Mouse (Mus musculus): Measurements from ENCODE around the gene Acp6. TPM values are rescaled to one million over a fixed set of nuclear protein-coding genes. Genes with fewer than 3 reads are reported as not detected.

Acp6 gene
- polyA plus RNA-seq, 1 experiment: 48.4 TPM

DNA sequence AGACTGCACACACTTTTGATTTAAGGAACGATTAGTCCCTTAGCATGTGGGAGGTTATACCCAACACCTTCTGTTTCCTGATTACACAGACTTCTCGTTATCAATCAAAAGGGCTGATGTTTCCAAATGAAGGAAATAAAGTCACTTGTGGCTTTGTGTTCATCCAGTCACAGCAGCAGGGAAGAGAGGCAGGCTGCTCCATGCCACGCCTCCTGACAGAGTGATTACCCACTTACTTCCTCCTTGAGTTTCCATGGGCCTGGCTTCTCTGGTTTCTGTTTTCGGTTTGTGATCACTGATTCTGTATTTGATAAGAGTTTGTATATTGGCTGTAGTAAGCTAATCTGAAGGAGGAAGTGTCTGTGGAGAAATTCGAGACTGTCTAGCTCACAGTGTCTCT lies 52.6 kb downstream of the Acp6 start:
- no peak overlapping the region for H3K4me3 ChIP-seq (ENCODE audit: low read depth, low read length)
- H3K36me3 ChIP-seq (ENCODE audit: control insufficient read depth, insufficient read depth, low read length): peaks cover 46% of the 10 kb centered on the region
- no peak for TF ChIP-seq POLR2A (IDR thresholded peaks at IDR 0.05; ENCODE audit: low read depth, low read length)
- no peak for TF ChIP-seq CTCF (IDR thresholded peaks at IDR 0.05; ENCODE audit: extremely low read depth, insufficient read length, insufficient replicate concordance, low read depth, low read length)
- H3K27ac ChIP-seq (ENCODE audit: insufficient read depth, low read depth, low read length): peak overlapping the region; percentile 70
- H3K27me3 ChIP-seq (ENCODE audit: control insufficient read depth, insufficient read depth, low read length): no peaks in the 10 kb centered on the region
- 13% methylated on average over 5 of the region's 5 CpGs for WGBS
- peaks cover 10% of the 10 kb centered on the region; the same call in 1 of the 2 replicates for H3K4me1 ChIP-seq (ENCODE audit: control insufficient read depth, insufficient read depth, insufficient read length, low read length)

DNA sequence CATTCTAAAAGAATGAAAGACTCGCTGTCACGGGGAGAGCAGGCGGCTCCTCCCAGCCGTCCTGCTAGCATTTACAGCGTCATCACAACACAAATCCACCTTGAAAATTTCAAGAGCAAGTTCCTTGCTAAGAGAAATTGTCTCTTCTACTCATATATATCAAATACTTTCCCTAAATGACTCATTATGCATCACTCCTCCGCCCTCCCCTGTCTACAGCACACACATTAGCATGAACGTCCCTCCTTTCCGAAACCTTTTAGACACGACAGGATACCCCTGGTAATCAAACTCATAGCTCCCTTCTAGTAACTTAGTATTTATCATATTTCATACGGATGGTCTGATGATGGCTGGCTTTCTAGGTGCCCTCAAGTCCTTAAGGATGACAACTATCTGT lies 55.3 kb downstream of the Acp6 start:
- H3K36me3 ChIP-seq (ENCODE audit: control insufficient read depth, insufficient read depth, low read length): peaks cover 51% of the 10 kb centered on the region
- peak overlapping the region; percentile 9; the same call in 1 of the 2 replicates for H3K27ac ChIP-seq (ENCODE audit: insufficient read depth, low read depth, low read length)
- 84% methylated on average over 10 of the region's 10 CpGs for WGBS

DNA sequence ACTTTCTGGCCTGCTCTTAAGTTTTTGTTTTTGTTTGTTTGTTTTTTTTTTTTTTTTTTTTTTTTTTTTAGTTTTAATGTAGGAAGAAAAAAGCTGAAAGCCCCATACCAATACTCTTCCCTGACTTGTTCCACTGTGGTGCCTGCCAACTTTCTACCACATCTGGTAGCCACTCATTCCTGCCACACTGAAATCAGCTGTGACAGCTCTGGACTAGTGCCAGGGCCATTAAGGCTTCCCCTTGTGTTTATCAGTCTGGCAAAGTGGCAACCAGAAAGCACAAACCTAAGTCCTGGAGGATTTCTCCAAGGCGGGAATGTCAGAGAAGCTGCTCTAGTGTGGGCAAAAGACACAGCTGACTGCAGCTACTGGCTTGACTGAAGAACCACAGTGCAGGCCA lies 55.9 kb downstream of the Acp6 start:
- H3K27ac ChIP-seq (ENCODE audit: insufficient read depth, low read depth, low read length): no peak overlapping the region
- TF ChIP-seq POLR2A (IDR thresholded peaks at IDR 0.05; ENCODE audit: low read depth, low read length) (no peak), CTCF (IDR thresholded peaks at IDR 0.05; ENCODE audit: extremely low read depth, insufficient read length, insufficient replicate concordance, low read depth, low read length) (no peak)
- no peaks in the 10 kb centered on the region for H3K27me3 ChIP-seq (ENCODE audit: control insufficient read depth, insufficient read depth, low read length)
- peaks cover 49% of the 10 kb centered on the region for H3K36me3 ChIP-seq (ENCODE audit: control insufficient read depth, insufficient read depth, low read length)
- WGBS: 27% methylated on average over 1 of the region's 1 CpGs
- H3K4me3 ChIP-seq (ENCODE audit: low read depth, low read length): no peak overlapping the region
- H3K4me1 ChIP-seq (ENCODE audit: control insufficient read depth, insufficient read depth, insufficient read length, low read length): peaks cover 8% of the 10 kb centered on the region; the same call in 1 of the 2 replicates

More for the DNA sequence above, 55.3 kb downstream of the Acp6 start:
- Histone ChIP-seq H3K4me3 (ENCODE audit: low read depth, low read length) (no peak overlapping the region), H3K4me1 (ENCODE audit: control insufficient read depth, insufficient read depth, insufficient read length, low read length) (peaks cover 9% of the 10 kb centered on the region; the same call in 1 of the 2 replicates), H3K27me3 (ENCODE audit: control insufficient read depth, insufficient read depth, low read length) (no peaks in the 10 kb centered on the region)
- TF ChIP-seq POLR2A (IDR thresholded peaks at IDR 0.05; ENCODE audit: low read depth, low read length) (no peak), CTCF (IDR thresholded peaks at IDR 0.05; ENCODE audit: extremely low read depth, insufficient read length, insufficient replicate concordance, low read depth, low read length) (no peak)

DNA sequence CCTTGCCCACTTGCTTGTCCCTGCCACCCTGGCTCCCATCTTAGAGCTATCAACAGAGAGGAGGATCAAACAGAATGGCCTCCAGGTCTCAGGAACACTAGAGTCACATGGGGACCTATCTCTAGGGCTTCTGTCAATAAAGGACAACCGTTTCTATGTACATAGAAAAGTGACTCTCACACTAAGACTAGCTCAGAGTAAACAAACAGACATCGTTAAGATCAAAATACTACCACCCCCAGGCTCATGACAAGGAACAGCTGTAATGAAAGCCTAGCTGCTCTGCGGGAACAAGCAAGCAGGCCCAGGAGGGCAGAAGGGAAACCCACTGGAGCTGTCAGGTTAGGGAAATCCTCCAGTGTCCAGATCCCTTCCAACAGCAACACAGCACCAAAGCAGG lies 56.9 kb downstream of the Acp6 start:
- Histone ChIP-seq H3K36me3 (ENCODE audit: control insufficient read depth, insufficient read depth, low read length) (peaks cover 45% of the 10 kb centered on the region), H3K4me3 (ENCODE audit: low read depth, low read length) (no peak overlapping the region), H3K27me3 (ENCODE audit: control insufficient read depth, insufficient read depth, low read length) (no peaks in the 10 kb centered on the region), H3K27ac (ENCODE audit: insufficient read depth, low read depth, low read length) (no peak overlapping the region), H3K4me1 (ENCODE audit: control insufficient read depth, insufficient read depth, insufficient read length, low read length) (peaks cover 8% of the 10 kb centered on the region; the same call in 1 of the 2 replicates)
- TF ChIP-seq POLR2A (IDR thresholded peaks at IDR 0.05; ENCODE audit: low read depth, low read length) (no peak), CTCF (IDR thresholded peaks at IDR 0.05; ENCODE audit: extremely low read depth, insufficient read length, insufficient replicate concordance, low read depth, low read length) (no peak)
- WGBS: 32% methylated on average over 3 of the region's 3 CpGs

DNA sequence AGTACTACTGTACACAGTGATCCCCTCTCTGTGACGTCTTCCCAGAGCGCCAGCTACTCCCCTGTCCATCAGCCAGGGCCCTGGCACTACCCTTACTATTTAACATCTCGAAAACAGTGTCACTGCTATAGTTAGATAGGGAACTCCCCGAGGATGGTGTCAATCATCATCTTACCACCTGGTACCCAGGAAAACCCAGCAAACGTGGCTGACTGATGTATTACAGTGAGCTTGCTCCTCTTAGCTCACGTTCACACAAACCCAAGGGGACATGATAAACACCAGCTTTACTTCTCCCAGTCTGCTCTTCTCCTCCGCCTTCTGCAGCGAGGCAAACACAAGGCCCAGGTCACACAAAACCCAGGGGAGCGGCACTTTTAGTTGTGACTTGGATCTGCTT lies 64.7 kb downstream of the Acp6 start:
- no peaks in the 10 kb centered on the region; the same call in 1 of the 2 replicates for H3K4me1 ChIP-seq (ENCODE audit: control insufficient read depth, insufficient read depth, insufficient read length, low read length)
- no peaks in the 10 kb centered on the region for H3K27me3 ChIP-seq (ENCODE audit: control insufficient read depth, insufficient read depth, low read length)
- H3K27ac ChIP-seq (ENCODE audit: insufficient read depth, low read depth, low read length): no peak overlapping the region
- peaks cover 18% of the 10 kb centered on the region for H3K36me3 ChIP-seq (ENCODE audit: control insufficient read depth, insufficient read depth, low read length)
- H3K4me3 ChIP-seq (ENCODE audit: low read depth, low read length): no peak overlapping the region
- TF ChIP-seq CTCF (IDR thresholded peaks at IDR 0.05; ENCODE audit: extremely low read depth, insufficient read length, insufficient replicate concordance, low read depth, low read length): no peak
- no peak for TF ChIP-seq POLR2A (IDR thresholded peaks at IDR 0.05; ENCODE audit: low read depth, low read length)
- WGBS: 85% methylated on average over 9 of the region's 9 CpGs

DNA sequence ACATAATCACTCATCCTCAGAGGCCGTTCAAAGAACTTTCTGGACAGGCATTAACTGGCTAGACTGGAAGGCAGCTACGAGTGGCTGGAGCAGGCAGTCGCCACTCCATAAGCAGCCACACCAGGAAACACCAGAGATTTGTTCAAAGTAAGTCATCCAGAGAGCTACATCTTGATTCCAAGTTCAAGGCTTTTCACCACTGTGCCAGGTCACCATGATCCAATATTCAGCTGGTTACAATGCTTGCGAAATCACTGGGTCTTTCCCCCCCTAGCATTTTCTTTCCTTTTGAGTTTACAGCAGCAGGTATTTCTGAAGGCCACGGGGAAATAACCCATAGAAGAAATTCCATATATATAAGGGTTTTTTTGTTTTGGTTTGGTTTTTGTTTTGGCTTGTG lies 66.7 kb downstream of the Acp6 start:
- TF ChIP-seq POLR2A (IDR thresholded peaks at IDR 0.05; ENCODE audit: low read depth, low read length) (no peak), CTCF (IDR thresholded peaks at IDR 0.05; ENCODE audit: extremely low read depth, insufficient read length, insufficient replicate concordance, low read depth, low read length) (no peak)
- Histone ChIP-seq H3K4me3 (ENCODE audit: low read depth, low read length) (no peak overlapping the region), H3K36me3 (ENCODE audit: control insufficient read depth, insufficient read depth, low read length) (peaks cover 13% of the 10 kb centered on the region), H3K27ac (ENCODE audit: insufficient read depth, low read depth, low read length) (no peak overlapping the region), H3K4me1 (ENCODE audit: control insufficient read depth, insufficient read depth, insufficient read length, low read length) (no peaks in the 10 kb centered on the region; the same call in 1 of the 2 replicates), H3K27me3 (ENCODE audit: control insufficient read depth, insufficient read depth, low read length) (no peaks in the 10 kb centered on the region)
- WGBS: 67% methylated on average over 5 of the region's 5 CpGs

DNA sequence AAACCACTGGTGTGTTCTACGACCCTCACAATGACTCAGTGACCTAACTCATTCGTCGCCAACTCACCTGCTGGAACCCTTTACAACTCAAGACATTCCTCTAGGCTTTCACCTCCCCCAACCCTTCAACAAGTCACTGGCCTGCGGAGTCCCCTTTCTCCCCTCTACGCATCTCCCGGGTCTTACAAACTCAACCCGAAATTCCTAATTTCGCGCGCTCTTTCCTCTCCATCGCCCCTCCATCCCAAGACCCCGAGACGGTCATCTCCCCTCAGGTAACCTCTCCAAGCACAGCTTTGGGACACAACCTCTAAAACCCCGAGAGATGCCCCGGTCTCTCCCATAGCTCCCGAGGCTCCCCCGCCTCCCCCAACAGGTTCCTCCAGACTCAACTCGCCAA lies 68.1 kb downstream of the Acp6 start:
- Histone ChIP-seq H3K4me1 (ENCODE audit: control insufficient read depth, insufficient read depth, insufficient read length, low read length) (peaks cover 1% of the 10 kb centered on the region; the same call in 1 of the 2 replicates), H3K27ac (ENCODE audit: insufficient read depth, low read depth, low read length) (no peak overlapping the region), H3K27me3 (ENCODE audit: control insufficient read depth, insufficient read depth, low read length) (no peaks in the 10 kb centered on the region), H3K36me3 (ENCODE audit: control insufficient read depth, insufficient read depth, low read length) (no peaks in the 10 kb centered on the region), H3K4me3 (ENCODE audit: low read depth, low read length) (peak overlapping the region; percentile 83)
- 8% methylated on average over 18 of the region's 18 CpGs for WGBS
- TF ChIP-seq CTCF (IDR thresholded peaks at IDR 0.05; ENCODE audit: extremely low read depth, insufficient read length, insufficient replicate concordance, low read depth, low read length) (no peak), POLR2A (IDR thresholded peaks at IDR 0.05; ENCODE audit: low read depth, low read length) (no peak)

Other genes with a start within 250 kb of the Acp6 start
- not detected in 2 replicates for gene Gja8, start 232.8 kb upstream of the Acp6 start, polyA plus RNA-seq (2012; rRNA removed)
- gene Bcl9, start 139.1 kb downstream of the Acp6 start, polyA plus RNA-seq (2012; rRNA removed): 7.0 and 16.5 TPM in 2 replicates